Mouse (Mus musculus) kidney, postnatal 10 days (tissue): ENCODE results near the gene Gm49369.
"Not testable (repeated sequence)": the region's sequence is repeated elsewhere in the genome, so short reads cannot be mapped to it uniquely, and the experiment has no call there.

Experiments used
- DNase-seq: peaks from one replicate; pipeline ENCODE4 v3.0.0; 2021; ENCODE audit warnings: mixed read lengths

Gene Gm49369

GRCm38 (mm10) chr7:142370937-142371336 is 11.5 kb downstream of the Gm49369 start:
- DNase-seq = no peak

GRCm38 (mm10) chr7:142369820-142370219 is 12.6 kb downstream of the Gm49369 start:
- DNase-seq = no peak

GRCm38 (mm10) chr7:142368856-142369255 is 13.6 kb downstream of the Gm49369 start:
- no peak for DNase-seq

GRCm38 (mm10) chr7:142363107-142363506 is 19.4 kb downstream of the Gm49369 start:
- no peak for DNase-seq

- no peak for DNase-seq
Observed at GRCm38 (mm10) chr7:142360743-142361142, 21.7 kb downstream of the Gm49369 start.

GRCm38 (mm10) chr7:142359129-142359528 is 23.3 kb downstream of the Gm49369 start:
- no peak for DNase-seq

- no peak for DNase-seq
Observed at GRCm38 (mm10) chr7:142357566-142357965, 24.9 kb downstream of the Gm49369 start.

- no peak for DNase-seq
Observed at GRCm38 (mm10) chr7:142354661-142355233, 27.7 kb downstream of the Gm49369 start.

GRCm38 (mm10) chr7:142353854-142354253 is 28.6 kb downstream of the Gm49369 start:
- no peak for DNase-seq

GRCm38 (mm10) chr7:142351569-142351968 is 30.9 kb downstream of the Gm49369 start:
- no peak for DNase-seq

- DNase-seq = no peak
Observed at GRCm38 (mm10) chr7:142349308-142349961, 33.0 kb downstream of the Gm49369 start.

GRCm38 (mm10) chr7:142347542-142347941 is 34.9 kb downstream of the Gm49369 start:
- DNase-seq = no peak

GRCm38 (mm10) chr7:142342247-142342640 is 40.2 kb downstream of the Gm49369 start:
- no peak for DNase-seq

GRCm38 (mm10) chr7:142341564-142342246 is 40.8 kb downstream of the Gm49369 start:
- no peak for DNase-seq

- DNase-seq = no peak
Observed at GRCm38 (mm10) chr7:142340269-142340970, 42.0 kb downstream of the Gm49369 start.

GRCm38 (mm10) chr7:142335151-142335550 is 47.3 kb downstream of the Gm49369 start:
- no peak for DNase-seq

- peak; percentile 95 for DNase-seq
Observed at GRCm38 (mm10) chr7:142334246-142334645, 48.2 kb downstream of the Gm49369 start.

- not testable (repeated sequence) for DNase-seq
Observed at GRCm38 (mm10) chr7:142332741-142333140, 49.7 kb downstream of the Gm49369 start.

- DNase-seq = no peak
Observed at GRCm38 (mm10) chr7:142331281-142331680, 51.2 kb downstream of the Gm49369 start.

- DNase-seq = peak; percentile 82
Observed at GRCm38 (mm10) chr7:142330271-142330724, 52.2 kb downstream of the Gm49369 start.

- no peak for DNase-seq
Observed at GRCm38 (mm10) chr7:142328507-142328906, 54.0 kb downstream of the Gm49369 start.

GRCm38 (mm10) chr7:142326714-142327445 is 55.6 kb downstream of the Gm49369 start:
- no peak for DNase-seq
